Mouse (Mus musculus) macrophage (primary cell): Measurements from ENCODE around the gene Sfmbt2. TPM values are rescaled to one million over a fixed set of nuclear protein-coding genes. Genes with fewer than 3 reads are reported as not detected.

Source experiments
- H3K27ac ChIP-seq: fragments of 350-480 bp; formaldehyde crosslinking; 2 replicates; pipeline ENCODE4 v1.9.0; 2021
- H3K36me3 ChIP-seq: fragments of 350-480 bp; formaldehyde crosslinking; 2 replicates; pipeline ENCODE4 v1.9.0; 2021; ENCODE audit errors: inconsistent target
- H3K4me3 ChIP-seq: fragments of 350-480 bp; formaldehyde crosslinking; 2 replicates; pipeline ENCODE4 v1.9.0; 2021; ENCODE audit errors: inconsistent target
- H3K79me2 ChIP-seq: fragments of 350-480 bp; formaldehyde crosslinking; 2 replicates; pipeline ENCODE4 v1.9.0; 2021; ENCODE audit errors: inconsistent target
- WGBS: methylation state at CpG from one replicate; pipeline ENCODE4 v1.1.7; 2026; ENCODE audit warnings: inconsistent platforms; ENCODE audit not compliant: missing documents; 5-methylcytosine and 5-hydroxymethylcytosine counted together
- polyA plus RNA-seq: library from polyadenylated mRNA; stranded (reverse); fragments of 250-400 nt; gene quantifications from 3 replicates; pipeline ENCODE4 v1.2.4, GENCODE M21; 2018; ENCODE audit warnings: inconsistent platforms

Gene Sfmbt2
- polyA plus RNA-seq, 1 experiment from 2014 or later: 0.17 TPM

DNA sequence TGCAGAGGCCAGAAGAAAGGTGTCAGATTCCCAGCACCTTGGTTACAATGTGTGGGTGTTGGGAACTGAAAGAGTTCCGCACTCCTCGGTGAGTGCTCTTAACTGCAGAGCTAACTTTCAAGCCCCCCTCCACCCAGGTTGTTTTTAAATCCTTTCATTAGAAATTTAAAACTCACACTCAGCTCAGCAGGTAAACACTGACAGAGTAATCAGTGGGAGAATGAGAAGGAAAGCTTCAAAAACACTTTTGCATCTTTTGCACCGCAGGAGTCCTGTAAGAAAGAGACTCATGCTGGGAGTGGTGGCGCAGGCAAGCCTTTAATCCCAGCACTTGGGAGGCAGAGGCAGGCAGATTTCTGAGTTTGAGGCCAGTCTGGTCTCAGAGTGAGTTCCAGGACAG is 16.4 kb upstream of the Sfmbt2 start:
- H3K27ac ChIP-seq: no peak overlapping the region
- WGBS: 98% methylated on average over 4 of the region's 4 CpGs
- no peaks in the 10 kb centered on the region for H3K79me2 ChIP-seq
- no peak overlapping the region for H3K4me3 ChIP-seq
- no peaks in the 10 kb centered on the region for H3K36me3 ChIP-seq

GRCm38 (mm10) chr2:10359861-10360260 is 10.4 kb upstream of the Sfmbt2 start:
- no peaks in the 10 kb centered on the region for H3K36me3 ChIP-seq
- no peak overlapping the region for H3K4me3 ChIP-seq
- WGBS: 97% methylated on average over 2 of the region's 2 CpGs
- H3K79me2 ChIP-seq: no peaks in the 10 kb centered on the region
- H3K27ac ChIP-seq: no peak overlapping the region

- Histone ChIP-seq H3K27ac (no peak overlapping the region), H3K79me2 (no peaks in the 10 kb centered on the region), H3K4me3 (no peak overlapping the region), H3K36me3 (no peaks in the 10 kb centered on the region)
- WGBS: 93% methylated on average over 6 of the region's 6 CpGs
Measured at GRCm38 (mm10) chr2:10365081-10365480, 5.2 kb upstream of the Sfmbt2 start.

DNA sequence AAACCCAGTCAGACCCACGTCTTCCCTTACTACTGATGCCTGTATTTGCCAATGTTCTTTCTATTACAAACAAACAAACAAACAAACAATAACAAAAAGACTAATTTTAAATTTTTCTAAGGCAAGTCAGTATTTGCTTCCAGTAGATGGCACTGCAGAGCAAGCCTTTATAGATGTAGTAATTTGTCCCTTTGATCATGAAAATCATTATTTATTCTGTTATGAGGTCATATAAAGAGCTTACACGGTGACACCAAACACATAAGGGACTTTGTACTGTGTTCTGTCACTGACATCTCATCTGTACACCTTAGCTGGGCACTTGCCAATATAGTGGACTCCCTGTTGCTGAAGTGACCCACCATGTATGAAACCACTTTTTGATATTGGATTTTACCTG is 4.0 kb upstream of the Sfmbt2 start:
- no peaks in the 10 kb centered on the region for H3K79me2 ChIP-seq
- H3K36me3 ChIP-seq: no peaks in the 10 kb centered on the region
- no peak overlapping the region for H3K27ac ChIP-seq
- H3K4me3 ChIP-seq: no peak overlapping the region
- 13% methylated on average over 2 of the region's 2 CpGs for WGBS

GRCm38 (mm10) chr2:10369676-10370075 is 634 bp upstream of the Sfmbt2 start:
- Histone ChIP-seq H3K79me2 (no peaks in the 10 kb centered on the region), H3K4me3 (no peak overlapping the region), H3K36me3 (no peaks in the 10 kb centered on the region), H3K27ac (no peak overlapping the region)
- WGBS: 7% methylated on average over 8 of the region's 8 CpGs

DNA sequence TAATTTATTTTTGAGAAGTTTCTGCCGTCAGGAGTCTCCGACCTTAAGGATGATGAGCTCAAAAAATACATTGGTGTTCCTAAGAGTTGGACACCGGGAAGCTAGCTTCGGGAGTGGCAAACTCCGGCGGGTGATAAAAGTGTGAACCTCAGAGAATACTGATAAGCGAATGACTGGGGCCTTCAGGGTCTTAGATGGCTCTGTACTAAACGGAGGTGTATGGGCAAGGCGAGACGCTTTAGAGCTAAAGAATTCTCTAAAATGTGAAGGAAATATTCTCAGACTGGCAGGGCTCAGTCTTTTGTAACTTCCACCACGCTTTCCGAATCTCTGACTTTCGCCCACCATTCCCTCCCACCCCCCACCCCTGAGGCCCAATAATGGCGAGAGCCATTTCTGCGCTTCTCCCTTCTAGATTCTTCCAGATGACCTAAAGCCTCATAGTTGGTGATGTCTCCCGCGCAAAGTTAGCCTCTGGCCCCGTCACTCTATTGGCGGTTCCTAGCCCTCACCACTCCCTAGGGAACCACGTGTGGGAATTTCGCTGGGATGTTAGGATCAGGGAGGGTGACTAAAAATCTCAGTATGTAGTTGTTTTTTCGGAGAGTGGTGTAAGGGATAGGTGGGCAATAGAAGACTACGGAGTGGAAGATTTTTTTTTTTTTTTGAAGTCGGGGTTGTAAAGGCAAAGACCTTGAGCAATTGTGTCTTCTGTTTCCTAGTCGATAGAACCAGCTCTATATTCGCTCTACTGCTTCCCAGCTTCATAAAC is 563 bp downstream of the Sfmbt2 start:
- Histone ChIP-seq H3K36me3 (no peaks in the 10 kb centered on the region), H3K4me3 (no peak overlapping the region), H3K79me2 (no peaks in the 10 kb centered on the region), H3K27ac (no peak overlapping the region)
- 8% methylated on average over 26 of the region's 26 CpGs for WGBS

DNA sequence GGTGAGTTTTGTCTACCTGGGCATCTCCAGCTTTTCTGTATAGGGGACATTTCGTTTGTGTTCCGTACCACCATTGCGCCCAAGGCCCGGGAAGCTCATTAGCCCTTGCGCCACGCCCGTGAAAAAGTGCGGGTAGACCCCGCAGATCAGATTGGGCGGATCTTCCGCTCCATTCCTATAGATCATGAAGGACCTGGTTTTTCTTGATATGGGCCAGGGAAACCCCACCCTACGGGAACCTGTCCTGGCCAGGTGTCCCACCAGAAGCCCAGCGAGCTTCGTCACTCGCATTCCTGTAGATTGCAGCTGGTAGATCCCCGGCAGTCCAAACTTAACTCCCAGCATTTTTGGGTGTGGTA is 1.1 kb downstream of the Sfmbt2 start:
- H3K36me3 ChIP-seq: no peaks in the 10 kb centered on the region
- H3K79me2 ChIP-seq: no peaks in the 10 kb centered on the region
- no peak overlapping the region for H3K4me3 ChIP-seq
- no peak overlapping the region for H3K27ac ChIP-seq
- WGBS: 17% methylated on average over 16 of the region's 16 CpGs

GRCm38 (mm10) chr2:10371899-10372298 is 1.6 kb downstream of the Sfmbt2 start:
- Histone ChIP-seq H3K4me3 (no peak overlapping the region), H3K36me3 (no peaks in the 10 kb centered on the region), H3K79me2 (no peaks in the 10 kb centered on the region), H3K27ac (no peak overlapping the region)
- 8% methylated on average over 10 of the region's 18 CpGs for WGBS

- under 1% methylated on average over 30 of the region's 31 CpGs for WGBS
Measured at GRCm38 (mm10) chr2:10372321-10372723, 2.0 kb downstream of the Sfmbt2 start.

GRCm38 (mm10) chr2:10372776-10373507 is 2.6 kb downstream of the Sfmbt2 start:
- H3K79me2 ChIP-seq: no peaks in the 10 kb centered on the region
- peak overlapping the region; percentile 34 for H3K4me3 ChIP-seq
- no peaks in the 10 kb centered on the region for H3K36me3 ChIP-seq
- 2% methylated on average over 34 of the region's 35 CpGs for WGBS
- H3K27ac ChIP-seq: no peak overlapping the region

More at GRCm38 (mm10) chr2:10372321-10372723, 2.0 kb downstream of the Sfmbt2 start:
- Histone ChIP-seq H3K36me3 (no peaks in the 10 kb centered on the region), H3K79me2 (no peaks in the 10 kb centered on the region), H3K4me3 (peak overlapping the region; percentile 34), H3K27ac (no peak overlapping the region)

DNA sequence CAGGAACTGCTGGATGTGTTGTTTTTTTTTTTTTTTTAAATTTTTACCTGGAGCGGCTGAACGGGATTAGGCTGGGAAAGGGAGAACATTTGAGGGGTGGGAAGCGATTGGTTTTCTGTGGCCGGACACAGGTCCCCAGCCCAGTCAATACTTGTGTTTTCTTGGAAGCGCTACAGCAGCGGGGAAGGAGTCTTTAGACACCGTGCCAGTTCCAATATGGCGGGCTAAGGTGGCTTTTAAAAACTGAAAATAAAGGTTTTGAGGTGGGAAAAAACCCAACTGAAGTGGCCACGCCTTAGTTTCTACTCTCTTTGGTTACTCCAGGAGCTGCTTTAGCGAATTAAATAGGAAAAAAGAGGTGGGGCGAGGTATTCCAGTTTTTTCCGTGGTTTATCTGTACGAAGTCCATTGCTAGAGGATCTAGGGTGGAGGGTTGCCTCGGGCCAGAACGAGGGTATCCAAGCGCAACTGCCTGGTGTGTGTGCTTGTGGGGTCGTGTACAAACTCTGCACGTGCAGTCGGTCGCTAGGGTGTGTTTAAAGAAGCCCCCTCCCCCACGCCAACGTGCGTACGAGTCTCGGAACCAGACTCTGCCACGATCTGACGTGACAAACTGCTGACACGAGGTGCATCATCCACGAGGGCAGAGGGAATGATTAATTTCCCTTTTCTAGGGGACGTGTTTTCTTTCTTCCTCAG is 3.3 kb downstream of the Sfmbt2 start:
- Histone ChIP-seq H3K4me3 (peak overlapping the region; percentile 34), H3K36me3 (no peaks in the 10 kb centered on the region), H3K79me2 (no peaks in the 10 kb centered on the region), H3K27ac (no peak overlapping the region)
- WGBS: under 1% methylated on average over 30 of the region's 30 CpGs

GRCm38 (mm10) chr2:10374207-10375023 is 4.1 kb downstream of the Sfmbt2 start:
- Histone ChIP-seq H3K36me3 (no peaks in the 10 kb centered on the region), H3K4me3 (peak overlapping the region; percentile 34; the same call in 1 of the 2 replicates), H3K27ac (no peak overlapping the region), H3K79me2 (no peaks in the 10 kb centered on the region)
- 2% methylated on average over 34 of the region's 34 CpGs for WGBS

DNA sequence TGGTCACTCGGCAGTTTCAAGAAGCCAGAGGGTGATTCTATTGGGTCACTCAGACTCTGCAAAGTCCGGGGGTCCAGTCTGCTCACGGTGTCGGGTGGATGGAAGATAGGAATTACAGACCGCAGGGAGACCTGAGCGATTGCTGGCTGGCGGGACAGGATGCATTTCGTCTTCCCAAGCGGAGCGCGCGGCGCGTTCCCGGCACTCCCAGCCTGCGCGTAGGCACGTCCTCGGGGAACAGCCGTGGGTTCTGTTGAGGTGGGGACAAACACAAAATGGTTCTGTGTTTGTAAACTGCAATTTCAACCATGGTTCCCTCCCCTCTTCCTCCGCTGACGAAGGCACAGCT is 4.7 kb downstream of the Sfmbt2 start:
- H3K4me3 ChIP-seq: peak overlapping the region; percentile 34; the same call in 1 of the 2 replicates
- 3% methylated on average over 22 of the region's 22 CpGs for WGBS

DNA sequence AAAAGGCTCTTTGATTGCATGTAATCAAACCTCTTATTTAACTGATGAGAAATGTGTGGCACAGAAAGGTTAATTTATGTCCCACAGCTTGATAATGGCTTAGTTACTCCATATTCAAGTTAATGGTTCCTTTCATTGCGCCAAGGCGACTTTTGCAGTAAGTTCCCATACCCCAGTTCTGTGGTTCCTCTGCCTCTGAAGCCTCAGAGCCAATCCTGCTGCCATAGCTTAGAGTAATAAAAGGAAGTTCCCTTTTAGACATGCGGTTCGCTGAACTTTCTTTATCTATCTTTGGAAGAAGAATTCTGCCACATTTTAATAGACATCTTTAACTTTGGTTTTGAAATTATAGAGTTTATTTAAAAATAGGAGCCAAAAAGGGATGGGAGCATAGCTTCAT is 19.7 kb downstream of the Sfmbt2 start:
- H3K79me2 ChIP-seq: no peaks in the 10 kb centered on the region
- H3K4me3 ChIP-seq: no peak overlapping the region
- H3K36me3 ChIP-seq: no peaks in the 10 kb centered on the region
- WGBS: 2% methylated on average over 4 of the region's 4 CpGs
- H3K27ac ChIP-seq: no peak overlapping the region

More for the DNA sequence above, 4.7 kb downstream of the Sfmbt2 start:
- H3K79me2 ChIP-seq: no peaks in the 10 kb centered on the region
- H3K36me3 ChIP-seq: no peaks in the 10 kb centered on the region
- H3K27ac ChIP-seq: no peak overlapping the region
